Mouse (Mus musculus) cerebellum, postnatal 4 days (tissue): Measurements from ENCODE around the gene Nfkbib.
A peak's percentile ranks its signal among the peaks of the same experiment; 100 is the strongest.

Experiments used
- DNase-seq, 2 experiments: peaks; one replicate each; pipeline ENCODE4 v3.0.0; 2022; ENCODE audit warnings: low spot score in 2 of 2, mixed read lengths in 1 of 2

Gene Nfkbib

DNA sequence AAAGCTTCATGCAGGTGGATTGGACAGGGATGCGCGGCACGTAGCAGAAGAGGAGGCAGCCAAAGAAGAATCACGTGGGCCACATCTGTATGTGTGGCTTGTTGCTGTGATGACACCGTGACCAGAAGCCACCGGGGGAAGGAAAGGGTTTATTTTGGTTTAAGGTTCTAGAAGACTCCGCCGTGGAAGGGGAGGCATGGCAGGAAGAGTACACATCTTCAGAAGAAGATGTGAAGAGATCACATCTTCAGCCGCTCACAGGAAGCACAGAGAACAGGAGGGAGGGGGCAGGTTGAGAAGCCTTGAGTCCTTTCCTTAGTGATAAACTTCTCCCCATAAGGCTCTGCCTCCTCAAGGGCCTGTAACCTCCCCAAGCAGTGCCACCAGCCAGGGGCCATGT, 32.7 kb upstream of the Nfkbib start:
- DNase-seq = no peak

DNA sequence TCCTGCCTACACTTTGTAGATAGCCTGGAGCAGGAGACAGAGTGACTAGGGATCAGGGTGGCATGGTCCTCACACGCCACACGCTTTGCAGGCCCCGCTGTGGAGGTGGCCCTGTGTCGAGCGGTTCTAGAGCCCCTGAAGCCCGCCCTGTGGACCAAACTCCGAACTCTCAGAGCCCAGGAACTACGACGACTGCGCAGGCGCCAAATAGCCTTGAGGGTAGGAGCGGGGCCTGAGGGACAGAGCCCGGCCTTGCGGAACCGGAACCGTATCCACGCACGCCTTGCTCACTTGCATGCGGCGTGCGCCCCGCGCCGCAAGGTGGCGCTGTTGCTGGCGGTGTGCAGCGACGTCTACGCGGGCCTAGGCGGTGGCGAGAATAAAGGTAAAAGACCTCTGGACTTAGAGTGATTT, 29.3 kb upstream of the Nfkbib start:
- DNase-seq = peak; percentile 60 to 81

GRCm38 (mm10) chr7:28795832-28796231, 28.5 kb upstream of the Nfkbib start:
- DNase-seq = no peak

GRCm38 (mm10) chr7:28794496-28794895, 27.2 kb upstream of the Nfkbib start:
- no peak for DNase-seq

- no peak for DNase-seq
Measured at GRCm38 (mm10) chr7:28793834-28794233, 26.5 kb upstream of the Nfkbib start.

DNA sequence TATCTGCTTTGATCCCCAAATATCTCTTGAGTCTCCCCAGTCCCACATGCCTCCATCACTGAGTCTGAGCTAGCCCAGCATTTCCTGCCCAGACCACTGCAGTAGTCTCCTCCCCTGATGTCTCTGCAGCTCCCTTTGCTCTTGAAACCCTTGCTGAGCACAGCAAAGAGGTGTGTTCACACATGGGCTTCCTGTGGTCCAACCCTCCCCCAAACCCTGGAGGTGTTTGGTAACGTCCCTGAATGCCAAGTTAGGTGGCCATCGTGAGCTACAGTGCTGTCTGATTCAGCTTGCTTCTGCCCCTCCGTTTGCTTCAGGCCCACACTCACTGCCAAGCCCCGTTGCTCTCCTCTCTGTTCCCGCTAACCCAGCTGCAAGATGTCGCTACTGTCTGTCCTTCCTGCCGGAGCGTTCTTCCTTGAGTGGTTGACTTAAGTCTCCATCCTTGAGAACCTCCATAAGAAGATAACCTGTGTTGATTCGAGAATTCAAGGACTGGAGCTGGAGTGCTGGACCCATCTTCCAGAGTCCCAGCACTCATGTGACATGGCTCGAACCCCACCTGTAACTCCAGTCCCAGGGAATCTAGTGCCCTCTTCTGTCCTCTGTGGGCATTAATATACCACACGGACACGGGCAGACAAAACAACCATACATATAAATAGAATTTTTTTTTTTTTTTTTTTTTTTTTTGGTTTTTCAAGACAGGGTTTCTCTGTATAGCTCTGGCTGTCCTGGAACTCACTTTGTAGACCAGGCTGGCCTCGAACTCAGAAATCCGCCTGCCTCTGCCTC, 25.3 kb upstream of the Nfkbib start:
- DNase-seq = no peak

- no peak for DNase-seq
Measured at GRCm38 (mm10) chr7:28791706-28792105, 24.4 kb upstream of the Nfkbib start.

DNA sequence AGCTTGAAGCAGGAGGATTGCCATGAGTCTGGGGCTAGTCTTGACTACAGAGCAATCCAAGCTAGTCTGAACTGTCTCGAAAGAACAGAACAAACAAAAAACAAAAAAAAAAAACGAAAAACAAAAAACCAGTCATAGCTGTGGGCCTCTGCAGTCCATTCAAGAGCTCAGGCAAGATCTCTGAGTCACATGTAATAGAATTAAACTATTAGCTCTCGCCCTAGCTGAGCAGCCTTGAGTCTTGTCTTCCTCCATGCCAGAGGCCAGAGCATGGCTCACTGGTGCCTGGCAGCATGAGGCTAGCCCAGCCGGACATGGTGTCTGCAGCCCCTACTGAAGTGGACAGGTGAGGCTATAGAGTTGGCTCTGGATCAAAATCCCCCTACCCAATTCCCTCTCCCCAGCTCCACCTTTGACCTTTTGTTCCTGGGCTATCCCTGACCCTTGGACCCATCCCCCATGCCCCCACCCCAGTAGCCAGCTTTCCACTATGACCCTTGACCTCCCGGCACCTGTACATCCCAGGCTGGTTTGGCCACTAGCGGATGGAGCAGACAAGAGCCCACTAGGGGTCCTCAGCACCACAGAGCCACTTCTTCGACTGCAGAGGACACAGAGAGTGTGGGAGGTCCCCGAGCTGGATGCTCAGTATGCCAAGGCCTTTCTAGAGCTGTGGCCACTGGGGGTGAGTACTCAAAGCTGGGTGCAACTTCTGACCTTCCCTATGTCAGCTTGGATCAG, 22.9 kb upstream of the Nfkbib start:
- no peak for DNase-seq

- DNase-seq = no peak
Measured at GRCm38 (mm10) chr7:28789235-28789634, 21.9 kb upstream of the Nfkbib start.

- no peak for DNase-seq
Measured at GRCm38 (mm10) chr7:28788307-28789195, 21.2 kb upstream of the Nfkbib start, which contains the start of gene Rinl. Gene Rinl, plus strand, starts transcription at chr7:28788969.

GRCm38 (mm10) chr7:28787884-28788283, 20.6 kb upstream of the Nfkbib start:
- no peak for DNase-seq

GRCm38 (mm10) chr7:28785161-28785560, 17.8 kb upstream of the Nfkbib start:
- no peak for DNase-seq

DNA sequence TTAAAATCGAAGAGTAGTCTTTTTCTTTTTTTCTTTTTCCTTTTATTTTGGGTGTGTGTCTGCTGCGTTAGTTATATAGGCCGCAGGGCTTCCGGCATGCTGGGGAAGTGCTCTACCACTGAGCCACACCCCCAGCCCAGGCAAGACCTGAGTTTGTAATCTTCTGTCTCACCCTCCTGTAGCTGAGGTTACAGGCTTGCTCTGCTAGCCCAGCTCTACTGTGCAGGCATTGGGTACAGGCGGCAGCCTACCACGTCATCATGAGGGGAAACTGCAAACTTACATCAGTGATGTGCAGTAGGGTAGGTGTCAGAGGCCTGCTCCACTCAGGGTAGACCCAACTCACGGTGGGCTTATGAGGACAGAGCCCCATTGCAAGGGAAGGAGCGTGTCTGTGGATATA, 13.9 kb upstream of the Nfkbib start:
- no peak for DNase-seq

- DNase-seq = no peak
Measured at GRCm38 (mm10) chr7:28780857-28781256, 13.5 kb upstream of the Nfkbib start.

DNA sequence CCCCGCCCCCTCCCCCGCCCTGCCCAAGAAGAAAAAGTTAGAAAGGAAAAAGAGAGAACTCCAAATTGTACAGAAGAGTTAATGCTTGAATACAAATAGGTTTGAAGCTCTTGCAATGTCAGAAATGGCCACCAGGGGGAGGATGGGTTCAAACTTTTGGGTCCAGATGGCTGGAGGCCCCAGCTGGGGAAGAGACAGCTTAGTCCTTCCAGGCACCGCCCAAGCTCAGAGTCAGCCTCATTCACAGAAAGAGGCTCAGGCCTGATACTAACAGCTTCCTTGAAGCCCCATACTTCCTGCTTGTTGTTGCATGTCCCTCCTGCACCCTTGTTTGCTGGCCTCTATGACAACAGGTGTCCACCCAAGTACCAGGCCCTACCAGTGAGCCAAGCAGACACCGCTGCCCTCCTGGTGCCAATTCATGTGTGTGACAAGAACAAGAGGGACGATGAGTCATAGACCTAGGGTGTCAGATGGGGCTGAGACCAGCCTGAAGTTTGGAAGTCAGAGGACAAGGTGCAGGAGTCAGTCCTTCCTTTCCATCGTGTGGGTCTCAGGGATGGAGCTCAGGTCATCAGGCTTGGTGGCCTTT, 12.9 kb upstream of the Nfkbib start:
- DNase-seq = peak; percentile 79 to 93

DNA sequence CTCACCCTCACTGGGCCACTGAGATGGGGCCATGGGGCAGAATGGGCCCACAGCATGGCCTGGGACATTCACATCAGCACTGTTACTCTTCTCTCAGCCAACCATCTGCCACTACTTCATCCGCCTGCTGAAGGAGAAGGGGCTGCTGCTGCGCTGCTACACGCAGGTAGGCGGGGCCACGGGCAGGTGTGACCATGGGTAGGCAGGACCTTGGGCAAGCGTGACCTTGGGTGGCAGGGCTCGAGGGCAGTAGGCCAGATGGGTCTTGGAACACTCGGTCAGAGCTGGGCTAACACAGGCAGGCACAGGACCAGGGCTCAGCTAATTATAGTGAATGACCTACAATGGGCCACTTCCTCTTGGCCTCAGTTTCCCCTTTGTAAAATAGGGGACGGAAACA, 11.5 kb upstream of the Nfkbib start:
- DNase-seq = no peak

- DNase-seq = no peak
Measured at GRCm38 (mm10) chr7:28775129-28775528, 7.8 kb upstream of the Nfkbib start.

GRCm38 (mm10) chr7:28774164-28774563, 6.9 kb upstream of the Nfkbib start:
- DNase-seq = peak in 1 of 2 experiments; percentile 32

GRCm38 (mm10) chr7:28773163-28773562, 5.9 kb upstream of the Nfkbib start:
- DNase-seq = no peak

GRCm38 (mm10) chr7:28771867-28772266, 4.6 kb upstream of the Nfkbib start:
- no peak for DNase-seq

- no peak for DNase-seq
Measured at GRCm38 (mm10) chr7:28770309-28770708, 3.0 kb upstream of the Nfkbib start.
